Mouse (Mus musculus): ENCODE results near the gene Trak1. TPM values are rescaled to one million over a fixed set of nuclear protein-coding genes. Genes with fewer than 3 reads are reported as not detected.
A peak's percentile ranks its signal among the peaks of the same experiment; 100 is the strongest.

Gene Trak1
- polyA plus RNA-seq, 1 experiment from 2014 or later: 8.8 TPM

- Histone ChIP-seq H3K4me2 (ENCODE audit: low read depth, low read length) (no peak overlapping the region), H3K27me3 (ENCODE audit: control insufficient read depth, insufficient read depth, low read length) (no peaks in the 10 kb centered on the region), H3K4me3 (ENCODE audit: low read depth, low read length) (no peak overlapping the region), H3K36me3 (replicated peaks; ENCODE audit: control insufficient read depth, insufficient read depth, low read depth, low read length) (no peaks in the 10 kb centered on the region), H3K9me3 (replicated peaks; ENCODE audit: control insufficient read depth, low read length) (no peaks in the 10 kb centered on the region), H3K9ac (replicated peaks; ENCODE audit: low read length) (no peak overlapping the region), H3K27ac (replicated peaks; ENCODE audit: low read depth, low read length) (no peak overlapping the region), H3K4me1 (ENCODE audit: control insufficient read depth, insufficient read depth, low read length) (no peaks in the 10 kb centered on the region; the same call in 1 of the 2 replicates)
- 25% methylated on average over 5 of the region's 5 CpGs for WGBS
- peak; percentile 85 for DNase-seq (ENCODE audit: low spot score)
- ATAC-seq (replicated peaks; ENCODE audit: insufficient number of reproducible peaks, low FRiP score, low TSS enrichment, low read depth): no peak
These were observed 95.1 kb downstream of the Trak1 start for GRCm38 (mm10) chr9:121392427-121392826.

DNA sequence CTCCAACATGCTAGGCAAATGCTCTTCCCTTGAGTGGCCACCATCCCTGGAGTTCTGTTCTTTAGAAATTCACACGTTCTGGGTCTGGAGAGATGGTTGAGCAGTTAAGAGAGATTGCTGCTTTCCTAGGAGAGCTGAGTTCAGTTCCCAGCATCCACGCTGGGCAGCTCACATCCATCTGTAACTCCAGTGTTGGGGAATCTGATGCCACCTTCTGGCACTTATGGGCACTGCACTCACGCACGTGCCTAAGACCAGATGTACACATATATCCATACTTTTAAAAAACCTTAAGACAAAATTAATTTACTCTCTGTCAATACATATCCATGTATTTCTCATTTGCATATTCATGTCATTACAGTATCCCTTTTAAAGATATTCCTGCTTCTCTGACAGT is 95.8 kb downstream of the Trak1 start:
- Histone ChIP-seq H3K4me3 (ENCODE audit: low read depth, low read length) (no peak overlapping the region), H3K27ac (replicated peaks; ENCODE audit: low read depth, low read length) (no peak overlapping the region), H3K9me3 (replicated peaks; ENCODE audit: control insufficient read depth, low read length) (no peaks in the 10 kb centered on the region), H3K36me3 (replicated peaks; ENCODE audit: control insufficient read depth, insufficient read depth, low read depth, low read length) (no peaks in the 10 kb centered on the region), H3K4me2 (ENCODE audit: low read depth, low read length) (no peak overlapping the region), H3K4me1 (ENCODE audit: control insufficient read depth, insufficient read depth, low read length) (no peaks in the 10 kb centered on the region), H3K9ac (replicated peaks; ENCODE audit: low read length) (no peak overlapping the region), H3K27me3 (ENCODE audit: control insufficient read depth, insufficient read depth, low read length) (no peaks in the 10 kb centered on the region)
- DNase-seq (ENCODE audit: low spot score): no peak
- no peak for ATAC-seq (replicated peaks; ENCODE audit: insufficient number of reproducible peaks, low FRiP score, low TSS enrichment, low read depth)
- WGBS: 92% methylated on average over 4 of the region's 4 CpGs

GRCm38 (mm10) chr9:121394882-121395281 is 97.6 kb downstream of the Trak1 start:
- Histone ChIP-seq H3K4me3 (ENCODE audit: low read depth, low read length) (no peak overlapping the region), H3K27me3 (ENCODE audit: control insufficient read depth, insufficient read depth, low read length) (no peaks in the 10 kb centered on the region), H3K4me1 (ENCODE audit: control insufficient read depth, insufficient read depth, low read length) (no peaks in the 10 kb centered on the region), H3K4me2 (ENCODE audit: low read depth, low read length) (no peak overlapping the region), H3K9ac (replicated peaks; ENCODE audit: low read length) (no peak overlapping the region), H3K27ac (replicated peaks; ENCODE audit: low read depth, low read length) (no peak overlapping the region), H3K36me3 (replicated peaks; ENCODE audit: control insufficient read depth, insufficient read depth, low read depth, low read length) (no peaks in the 10 kb centered on the region), H3K9me3 (replicated peaks; ENCODE audit: control insufficient read depth, low read length) (no peaks in the 10 kb centered on the region)
- 72% methylated on average over 2 of the region's 2 CpGs for WGBS
- no peak for ATAC-seq (replicated peaks; ENCODE audit: insufficient number of reproducible peaks, low FRiP score, low TSS enrichment, low read depth)
- no peak for DNase-seq (ENCODE audit: low spot score)

GRCm38 (mm10) chr9:121395812-121396211 is 98.5 kb downstream of the Trak1 start:
- ATAC-seq (replicated peaks; ENCODE audit: insufficient number of reproducible peaks, low FRiP score, low TSS enrichment, low read depth) (no peak), DNase-seq (ENCODE audit: low spot score) (no peak)
- Histone ChIP-seq H3K9me3 (replicated peaks; ENCODE audit: control insufficient read depth, low read length) (no peaks in the 10 kb centered on the region), H3K9ac (replicated peaks; ENCODE audit: low read length) (no peak overlapping the region), H3K4me2 (ENCODE audit: low read depth, low read length) (no peak overlapping the region), H3K4me1 (ENCODE audit: control insufficient read depth, insufficient read depth, low read length) (no peaks in the 10 kb centered on the region), H3K36me3 (replicated peaks; ENCODE audit: control insufficient read depth, insufficient read depth, low read depth, low read length) (no peaks in the 10 kb centered on the region), H3K27ac (replicated peaks; ENCODE audit: low read depth, low read length) (no peak overlapping the region), H3K27me3 (ENCODE audit: control insufficient read depth, insufficient read depth, low read length) (no peaks in the 10 kb centered on the region), H3K4me3 (ENCODE audit: low read depth, low read length) (no peak overlapping the region)
- WGBS: 94% methylated on average over 5 of the region's 5 CpGs

DNA sequence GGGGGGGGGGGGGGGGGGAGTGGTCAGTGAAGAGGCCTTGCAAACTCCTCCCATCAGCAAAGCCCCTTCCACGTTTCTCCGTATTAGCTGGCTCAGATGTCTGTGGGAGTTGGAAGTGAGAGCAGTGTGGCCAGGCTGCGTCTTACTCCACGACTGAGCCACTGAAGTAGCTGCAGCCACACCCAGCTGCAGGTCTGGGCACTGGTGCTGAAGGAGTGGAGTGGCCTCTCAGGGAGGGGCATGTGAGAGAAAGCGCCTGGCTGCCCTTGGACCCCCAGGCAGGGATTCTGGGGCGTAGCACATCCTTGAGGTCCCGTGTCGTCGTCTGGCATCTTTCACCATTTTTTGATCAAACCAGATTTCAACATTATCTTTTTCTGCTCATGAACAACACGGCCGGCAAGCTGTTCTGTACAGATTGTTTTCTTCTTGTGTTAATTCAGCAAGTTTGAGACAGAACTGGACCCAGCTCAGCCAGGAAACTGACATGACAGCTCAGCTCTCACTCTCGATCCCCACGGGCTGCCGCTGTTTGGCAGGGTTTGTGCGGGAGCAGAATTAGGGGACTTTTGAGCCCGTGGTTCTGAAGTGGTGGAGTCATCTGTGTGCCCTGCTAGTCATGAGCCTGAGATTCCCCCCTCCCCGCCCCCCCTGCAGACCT is 100.9 kb downstream of the Trak1 start:
- H3K9ac ChIP-seq (replicated peaks; ENCODE audit: low read length): no peak overlapping the region
- no peak for DNase-seq (ENCODE audit: low spot score)
- no peak overlapping the region for H3K4me2 ChIP-seq (ENCODE audit: low read depth, low read length)
- H3K27me3 ChIP-seq (ENCODE audit: control insufficient read depth, insufficient read depth, low read length): no peaks in the 10 kb centered on the region
- H3K36me3 ChIP-seq (replicated peaks; ENCODE audit: control insufficient read depth, insufficient read depth, low read depth, low read length): no peaks in the 10 kb centered on the region
- no peaks in the 10 kb centered on the region for H3K9me3 ChIP-seq (replicated peaks; ENCODE audit: control insufficient read depth, low read length)
- WGBS: 68% methylated on average over 17 of the region's 17 CpGs
- no peaks in the 10 kb centered on the region for H3K4me1 ChIP-seq (ENCODE audit: control insufficient read depth, insufficient read depth, low read length)
- no peak overlapping the region for H3K4me3 ChIP-seq (ENCODE audit: low read depth, low read length)
- H3K27ac ChIP-seq (replicated peaks; ENCODE audit: low read depth, low read length): no peak overlapping the region
- ATAC-seq (replicated peaks; ENCODE audit: insufficient number of reproducible peaks, low FRiP score, low TSS enrichment, low read depth): no peak

GRCm38 (mm10) chr9:121398761-121399160 is 101.5 kb downstream of the Trak1 start:
- ATAC-seq (replicated peaks; ENCODE audit: insufficient number of reproducible peaks, low FRiP score, low TSS enrichment, low read depth) (no peak), DNase-seq (ENCODE audit: low spot score) (no peak)
- no peak overlapping the region for H3K4me3 ChIP-seq (ENCODE audit: low read depth, low read length)
- no peak overlapping the region for H3K4me2 ChIP-seq (ENCODE audit: low read depth, low read length)
- no peaks in the 10 kb centered on the region for H3K36me3 ChIP-seq (replicated peaks; ENCODE audit: control insufficient read depth, insufficient read depth, low read depth, low read length)
- H3K27ac ChIP-seq (replicated peaks; ENCODE audit: low read depth, low read length): no peak overlapping the region
- no peak overlapping the region for H3K9ac ChIP-seq (replicated peaks; ENCODE audit: low read length)
- H3K27me3 ChIP-seq (ENCODE audit: control insufficient read depth, insufficient read depth, low read length): no peaks in the 10 kb centered on the region
- no peaks in the 10 kb centered on the region for H3K9me3 ChIP-seq (replicated peaks; ENCODE audit: control insufficient read depth, low read length)
- H3K4me1 ChIP-seq (ENCODE audit: control insufficient read depth, insufficient read depth, low read length): no peaks in the 10 kb centered on the region
- 75% methylated on average over 7 of the region's 7 CpGs for WGBS

DNA sequence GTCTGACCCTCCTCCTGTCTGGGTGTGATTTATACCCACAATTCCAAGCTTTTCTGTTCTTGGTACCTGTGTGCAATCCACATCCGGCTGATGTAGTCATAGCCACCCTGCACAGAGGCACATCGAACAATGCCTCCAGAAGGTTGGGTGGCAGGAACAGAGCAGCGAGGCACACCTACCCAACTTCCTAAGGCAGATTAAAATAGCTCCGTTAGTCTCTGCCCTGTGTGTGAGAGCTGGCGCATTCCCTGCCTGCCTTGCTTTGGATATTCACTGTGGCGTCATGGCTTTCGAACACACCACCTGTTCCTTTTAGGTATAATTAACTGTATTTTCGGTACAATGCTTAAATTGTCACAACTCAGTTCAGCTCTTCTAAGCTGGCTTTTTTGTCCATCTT is 103.3 kb downstream of the Trak1 start:
- Histone ChIP-seq H3K27me3 (ENCODE audit: control insufficient read depth, insufficient read depth, low read length) (no peaks in the 10 kb centered on the region), H3K36me3 (replicated peaks; ENCODE audit: control insufficient read depth, insufficient read depth, low read depth, low read length) (no peaks in the 10 kb centered on the region), H3K9ac (replicated peaks; ENCODE audit: low read length) (no peak overlapping the region), H3K4me1 (ENCODE audit: control insufficient read depth, insufficient read depth, low read length) (no peaks in the 10 kb centered on the region), H3K4me2 (ENCODE audit: low read depth, low read length) (no peak overlapping the region), H3K4me3 (ENCODE audit: low read depth, low read length) (no peak overlapping the region), H3K9me3 (replicated peaks; ENCODE audit: control insufficient read depth, low read length) (no peaks in the 10 kb centered on the region), H3K27ac (replicated peaks; ENCODE audit: low read depth, low read length) (no peak overlapping the region)
- DNase-seq (ENCODE audit: low spot score) (no peak), ATAC-seq (replicated peaks; ENCODE audit: insufficient number of reproducible peaks, low FRiP score, low TSS enrichment, low read depth) (no peak)
- WGBS: 89% methylated on average over 8 of the region's 8 CpGs

- Histone ChIP-seq H3K4me3 (ENCODE audit: low read depth, low read length) (0 out of 2 replicates have a peak overlapping the region, but pooled peaks have one; percentile 11), H3K4me1 (ENCODE audit: control insufficient read depth, insufficient read depth, low read length) (no peaks in the 10 kb centered on the region), H3K36me3 (replicated peaks; ENCODE audit: control insufficient read depth, insufficient read depth, low read depth, low read length) (no peaks in the 10 kb centered on the region), H3K4me2 (ENCODE audit: low read depth, low read length) (peak overlapping the region; percentile 21), H3K27me3 (ENCODE audit: control insufficient read depth, insufficient read depth, low read length) (no peaks in the 10 kb centered on the region), H3K9me3 (replicated peaks; ENCODE audit: control insufficient read depth, low read length) (no peaks in the 10 kb centered on the region), H3K9ac (replicated peaks; ENCODE audit: low read length) (no peak overlapping the region), H3K27ac (replicated peaks; ENCODE audit: low read depth, low read length) (no peak overlapping the region)
- ATAC-seq (replicated peaks; ENCODE audit: insufficient number of reproducible peaks, low FRiP score, low TSS enrichment, low read depth) (peak; percentile 90), DNase-seq (ENCODE audit: low spot score) (peak; percentile 89)
- WGBS: 33% methylated on average over 16 of the region's 16 CpGs
These were observed 105.9 kb downstream of the Trak1 start for GRCm38 (mm10) chr9:121403157-121403671.

Data from embryonic facial prominence, embryonic 11.5 days (tissue).